Mouse (Mus musculus): ENCODE measurements at regions not wholly inside any gene's neighbourhood (a gene's known extent, or its start where the extent isn't known, plus 50 kb on each side); places are given as distances from the start of the nearest gene placed in this dataset.

DNA sequence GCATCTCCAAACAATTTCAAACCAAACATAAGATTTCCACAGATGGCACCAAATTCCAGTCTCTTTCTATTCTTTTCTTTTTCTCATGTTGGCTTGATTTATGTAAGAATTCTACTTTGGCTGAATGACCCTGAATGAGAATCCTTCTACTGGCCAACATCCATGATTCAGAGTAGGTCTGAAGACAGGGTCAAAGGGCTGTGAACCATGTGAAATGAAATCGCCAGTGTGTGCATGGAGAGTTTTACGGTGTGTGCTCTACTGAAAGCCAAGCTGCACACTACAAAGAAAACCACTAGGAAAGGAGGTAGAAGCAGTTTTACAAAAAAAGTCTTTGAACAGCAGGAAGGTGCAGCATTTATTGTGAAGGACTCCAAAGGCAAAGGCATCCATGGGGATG is 263.5 kb upstream of the Cxxc4 start:
- H3K4me2 ChIP-seq (replicated peaks), result no peak overlapping the region
- no peaks in the 10 kb centered on the region for H3K36me3 ChIP-seq
- WGBS, result 15% methylated on average over 2 of the region's 2 CpGs
- no peaks in the 10 kb centered on the region for H3K9me3 ChIP-seq
- H3K9ac ChIP-seq, result no peak overlapping the region
- no peaks in the 10 kb centered on the region for H3K4me1 ChIP-seq
- no peaks in the 10 kb centered on the region for H3K27me3 ChIP-seq (replicated peaks)
- no peak for ATAC-seq (ENCODE audit: low FRiP score, low read depth)
- no peak overlapping the region for H3K4me3 ChIP-seq
- H3K27ac ChIP-seq, result no peak overlapping the region

DNA sequence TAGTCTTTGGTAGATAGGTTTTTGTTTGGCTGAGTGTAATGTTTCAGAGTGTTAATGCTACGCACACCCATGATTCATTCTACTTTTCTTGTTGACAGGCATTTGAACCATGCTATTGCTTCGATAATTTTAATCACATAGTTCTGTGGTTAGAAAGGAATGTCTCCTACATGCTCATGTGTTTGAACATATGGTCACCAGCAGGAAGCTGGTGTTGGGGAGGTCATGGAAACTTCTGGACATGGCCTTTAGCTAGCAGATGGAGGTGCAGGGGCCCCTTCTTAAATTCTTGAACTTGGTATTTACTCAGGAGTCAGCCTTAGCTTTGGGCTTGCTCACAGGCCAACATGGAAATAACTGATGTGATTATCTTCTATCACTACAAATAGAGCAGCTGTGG is 248.6 kb upstream of the Cxxc4 start:
- Histone ChIP-seq H3K27ac (no peak overlapping the region), H3K9ac (no peak overlapping the region), H3K4me1 (no peaks in the 10 kb centered on the region), H3K4me2 (replicated peaks) (no peak overlapping the region), H3K27me3 (replicated peaks) (no peaks in the 10 kb centered on the region), H3K4me3 (no peak overlapping the region), H3K9me3 (no peaks in the 10 kb centered on the region), H3K36me3 (no peaks in the 10 kb centered on the region)
- 89% methylated on average over 2 of the region's 2 CpGs for WGBS
- ATAC-seq (ENCODE audit: low FRiP score, low read depth), result no peak

- ATAC-seq (ENCODE audit: low FRiP score, low read depth), result no peak
- no peaks in the 10 kb centered on the region for H3K27me3 ChIP-seq (replicated peaks)
- no peak overlapping the region for H3K4me3 ChIP-seq
- H3K36me3 ChIP-seq, result no peaks in the 10 kb centered on the region
- no peaks in the 10 kb centered on the region for H3K4me1 ChIP-seq
- H3K4me2 ChIP-seq (replicated peaks), result no peak overlapping the region
- no peak overlapping the region for H3K9ac ChIP-seq
- no peak overlapping the region for H3K27ac ChIP-seq
- no peaks in the 10 kb centered on the region for H3K9me3 ChIP-seq
- 90% methylated on average over 2 of the region's 2 CpGs for WGBS
Measured at GRCm38 (mm10) chr3:133993971-133994370, 242.3 kb upstream of the Cxxc4 start.

DNA sequence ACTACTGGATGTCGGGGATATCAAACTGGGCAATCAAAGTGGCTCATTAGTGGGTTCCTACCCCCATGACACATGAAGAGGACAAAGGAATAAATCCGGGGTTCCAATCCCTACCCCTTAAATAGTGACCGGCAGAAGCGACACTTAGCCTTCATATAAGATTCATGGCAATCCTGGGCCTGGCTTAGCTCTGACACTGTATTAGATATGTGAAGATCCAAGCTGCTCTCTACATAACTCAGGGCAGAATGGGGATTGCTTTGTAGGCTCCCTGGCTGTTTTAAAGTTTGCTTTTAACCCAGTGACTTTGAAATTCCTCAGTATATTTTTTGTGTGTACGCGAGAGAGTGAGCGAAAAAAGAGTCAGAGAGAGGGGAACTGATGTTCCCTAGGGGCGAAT is 236.3 kb upstream of the Cxxc4 start:
- no peak for ATAC-seq (ENCODE audit: low FRiP score, low read depth)
- no peaks in the 10 kb centered on the region for H3K4me1 ChIP-seq
- H3K9me3 ChIP-seq, result no peaks in the 10 kb centered on the region
- H3K36me3 ChIP-seq, result no peaks in the 10 kb centered on the region
- H3K4me2 ChIP-seq (replicated peaks), result no peak overlapping the region
- 80% methylated on average over 8 of the region's 8 CpGs for WGBS
- H3K4me3 ChIP-seq, result no peak overlapping the region
- no peak overlapping the region for H3K27ac ChIP-seq
- H3K27me3 ChIP-seq (replicated peaks), result no peaks in the 10 kb centered on the region
- no peak overlapping the region for H3K9ac ChIP-seq

DNA sequence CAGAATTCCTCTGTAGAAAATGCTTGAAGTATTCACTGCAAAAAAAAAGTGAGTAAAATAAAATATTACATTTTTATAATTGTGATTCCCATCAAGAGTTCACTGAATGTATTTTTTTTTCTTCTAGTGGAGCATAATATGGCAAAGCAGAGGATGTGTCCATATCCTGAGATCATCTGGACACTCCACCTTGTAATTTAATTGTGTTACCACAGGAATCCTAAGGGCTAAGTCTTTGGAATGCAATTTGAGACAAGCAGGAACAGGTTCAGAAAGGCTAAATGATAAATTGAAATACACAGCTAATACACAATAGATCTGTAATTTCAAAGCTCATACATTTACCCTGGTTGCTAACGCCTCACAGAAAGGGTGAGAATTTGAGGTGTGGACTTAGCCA is 235.7 kb upstream of the Cxxc4 start:
- Histone ChIP-seq H3K4me2 (replicated peaks) (no peak overlapping the region), H3K4me3 (no peak overlapping the region), H3K27ac (no peak overlapping the region), H3K36me3 (no peaks in the 10 kb centered on the region), H3K9ac (no peak overlapping the region), H3K9me3 (no peaks in the 10 kb centered on the region), H3K27me3 (replicated peaks) (no peaks in the 10 kb centered on the region), H3K4me1 (no peaks in the 10 kb centered on the region)
- ATAC-seq (ENCODE audit: low FRiP score, low read depth), result no peak
- WGBS, result 74% methylated on average over 1 of the region's 1 CpGs

DNA sequence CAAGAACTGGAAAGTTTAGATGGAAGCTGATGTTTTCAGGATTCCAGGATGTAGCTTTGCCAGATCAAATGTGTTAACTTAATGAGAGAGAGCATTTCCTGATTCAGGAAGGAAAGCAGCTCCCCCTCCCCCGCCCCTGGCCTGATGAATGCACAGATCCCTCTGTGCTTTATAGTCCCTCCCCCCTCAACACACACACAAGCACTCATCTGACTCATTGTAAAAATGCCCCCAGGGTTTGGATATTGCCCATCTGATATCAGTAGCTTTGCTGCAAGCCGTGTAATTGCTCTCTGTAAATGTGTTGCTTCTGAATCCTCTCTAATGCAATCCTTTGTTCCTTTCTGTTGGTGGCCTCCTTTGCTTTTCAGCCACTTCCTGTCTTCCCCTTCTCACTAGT is 221.5 kb upstream of the Cxxc4 start:
- Histone ChIP-seq H3K4me2 (replicated peaks) (no peak overlapping the region), H3K27ac (no peak overlapping the region), H3K4me1 (0 out of 2 replicates have a peak, but pooled peaks cover 7% of the 10 kb centered on the region), H3K36me3 (no peaks in the 10 kb centered on the region), H3K9me3 (no peaks in the 10 kb centered on the region), H3K27me3 (replicated peaks) (no peaks in the 10 kb centered on the region), H3K9ac (no peak overlapping the region), H3K4me3 (no peak overlapping the region)
- ATAC-seq (ENCODE audit: low FRiP score, low read depth), result peak; percentile 94
- 36% methylated on average over 2 of the region's 2 CpGs for WGBS

DNA sequence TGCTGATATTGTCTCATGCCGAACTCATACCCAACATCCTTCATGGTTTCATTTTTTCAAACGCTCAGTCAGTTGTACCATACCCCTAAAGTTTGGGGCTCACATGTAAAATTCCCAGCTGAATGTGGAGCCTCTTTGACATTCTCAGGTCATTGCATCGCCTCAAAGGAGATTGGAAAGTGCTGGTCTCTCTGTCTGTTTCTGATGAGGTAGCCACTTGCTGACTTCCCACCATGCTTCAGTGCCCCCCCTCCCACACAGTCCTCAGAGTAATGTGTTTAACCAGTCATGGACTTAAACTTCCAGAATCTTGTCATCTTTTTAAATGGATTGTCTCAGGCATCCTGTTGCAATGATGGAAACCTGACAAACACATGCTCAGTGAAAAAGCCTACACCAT is 220.9 kb upstream of the Cxxc4 start:
- Histone ChIP-seq H3K36me3 (no peaks in the 10 kb centered on the region), H3K4me2 (replicated peaks) (no peak overlapping the region), H3K27me3 (replicated peaks) (no peaks in the 10 kb centered on the region), H3K27ac (no peak overlapping the region), H3K9ac (no peak overlapping the region), H3K4me3 (no peak overlapping the region), H3K9me3 (no peaks in the 10 kb centered on the region), H3K4me1 (0 out of 2 replicates have a peak, but pooled peaks cover 7% of the 10 kb centered on the region)
- ATAC-seq (ENCODE audit: low FRiP score, low read depth), result no peak
- WGBS, result 88% methylated on average over 3 of the region's 3 CpGs

- Histone ChIP-seq H3K9me3 (no peaks in the 10 kb centered on the region), H3K4me1 (no peaks in the 10 kb centered on the region), H3K27me3 (replicated peaks) (no peaks in the 10 kb centered on the region), H3K4me2 (replicated peaks) (no peak overlapping the region), H3K4me3 (no peak overlapping the region), H3K9ac (no peak overlapping the region), H3K27ac (no peak overlapping the region), H3K36me3 (no peaks in the 10 kb centered on the region)
- no peak for ATAC-seq (ENCODE audit: low FRiP score, low read depth)
- 73% methylated on average over 5 of the region's 5 CpGs for WGBS
Measured at GRCm38 (mm10) chr3:134033862-134034261, 202.4 kb upstream of the Cxxc4 start.

DNA sequence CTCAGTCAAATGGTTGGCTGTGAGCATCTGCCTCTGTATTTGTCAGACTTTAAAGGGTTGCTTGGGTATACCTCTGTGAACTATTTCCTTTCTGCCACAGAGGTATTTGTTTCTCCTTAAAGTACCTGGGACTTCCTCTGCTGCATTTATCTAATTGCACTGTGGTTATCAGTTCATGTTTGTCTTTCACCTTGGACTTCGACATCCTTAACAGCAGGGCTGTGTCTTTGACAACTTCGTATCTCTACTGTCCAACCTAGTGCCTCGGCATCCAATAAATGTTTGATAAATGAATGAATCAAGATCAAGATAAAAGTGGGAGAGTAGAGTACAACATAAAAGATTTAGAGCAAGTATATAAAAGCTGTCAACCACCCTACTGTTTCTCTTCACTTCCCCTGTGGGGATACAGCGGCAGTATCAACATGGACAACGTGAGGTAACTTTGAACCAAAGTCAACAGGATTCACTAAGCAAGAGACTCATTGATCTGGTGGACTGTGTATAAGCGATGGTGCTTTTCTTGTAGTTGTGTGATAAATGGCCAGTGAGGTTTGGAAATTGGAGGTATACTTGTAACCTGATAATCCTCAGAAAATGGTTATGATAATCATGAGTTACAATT is 199.9 kb upstream of the Cxxc4 start:
- no peak overlapping the region for H3K4me3 ChIP-seq
- no peaks in the 10 kb centered on the region for H3K9me3 ChIP-seq
- H3K27ac ChIP-seq, result no peak overlapping the region
- WGBS, result 95% methylated on average over 6 of the region's 6 CpGs
- H3K27me3 ChIP-seq (replicated peaks), result no peaks in the 10 kb centered on the region
- H3K4me2 ChIP-seq (replicated peaks), result no peak overlapping the region
- no peaks in the 10 kb centered on the region for H3K36me3 ChIP-seq
- no peak overlapping the region for H3K9ac ChIP-seq
- ATAC-seq (ENCODE audit: low FRiP score, low read depth), result no peak
- H3K4me1 ChIP-seq, result no peaks in the 10 kb centered on the region

GRCm38 (mm10) chr3:134050649-134051048 is 185.6 kb upstream of the Cxxc4 start:
- Histone ChIP-seq H3K4me2 (replicated peaks) (no peak overlapping the region), H3K4me3 (no peak overlapping the region), H3K4me1 (no peaks in the 10 kb centered on the region), H3K36me3 (no peaks in the 10 kb centered on the region), H3K9me3 (no peaks in the 10 kb centered on the region), H3K27ac (no peak overlapping the region), H3K9ac (no peak overlapping the region), H3K27me3 (replicated peaks) (no peaks in the 10 kb centered on the region)
- ATAC-seq (ENCODE audit: low FRiP score, low read depth), result no peak

- no peaks in the 10 kb centered on the region for H3K9me3 ChIP-seq
- H3K36me3 ChIP-seq, result no peaks in the 10 kb centered on the region
- no peaks in the 10 kb centered on the region for H3K27me3 ChIP-seq (replicated peaks)
- no peak overlapping the region for H3K27ac ChIP-seq
- no peak overlapping the region for H3K9ac ChIP-seq
- no peak overlapping the region for H3K4me3 ChIP-seq
- H3K4me1 ChIP-seq, result no peaks in the 10 kb centered on the region
- 91% methylated on average over 1 of the region's 1 CpGs for WGBS
- no peak overlapping the region for H3K4me2 ChIP-seq (replicated peaks)
- no peak for ATAC-seq (ENCODE audit: low FRiP score, low read depth)
Measured at GRCm38 (mm10) chr3:134082461-134082860, 153.8 kb upstream of the Cxxc4 start.

GRCm38 (mm10) chr3:134099471-134100125 is 136.7 kb upstream of the Cxxc4 start:
- peaks cover 6% of the 10 kb centered on the region; the same call in 1 of the 2 replicates for H3K4me1 ChIP-seq
- H3K36me3 ChIP-seq, result no peaks in the 10 kb centered on the region
- H3K9me3 ChIP-seq, result no peaks in the 10 kb centered on the region
- no peak overlapping the region for H3K27ac ChIP-seq
- H3K4me3 ChIP-seq, result no peak overlapping the region
- H3K4me2 ChIP-seq (replicated peaks), result no peak overlapping the region
- WGBS, result 63% methylated on average over 3 of the region's 3 CpGs
- H3K27me3 ChIP-seq (replicated peaks), result no peaks in the 10 kb centered on the region; the same call in 1 of the 2 replicates
- no peak overlapping the region for H3K9ac ChIP-seq
- ATAC-seq (ENCODE audit: low FRiP score, low read depth), result peak; percentile 92

GRCm38 (mm10) chr3:134102151-134102738 is 134.0 kb upstream of the Cxxc4 start:
- H3K4me3 ChIP-seq, result no peak overlapping the region
- no peak overlapping the region for H3K4me2 ChIP-seq (replicated peaks)
- no peaks in the 10 kb centered on the region for H3K9me3 ChIP-seq
- 75% methylated on average over 3 of the region's 3 CpGs for WGBS
- no peaks in the 10 kb centered on the region for H3K36me3 ChIP-seq
- H3K4me1 ChIP-seq, result peaks cover 6% of the 10 kb centered on the region; the same call in 1 of the 2 replicates
- H3K27me3 ChIP-seq (replicated peaks), result no peaks in the 10 kb centered on the region; the same call in 1 of the 2 replicates
- H3K27ac ChIP-seq, result no peak overlapping the region
- no peak overlapping the region for H3K9ac ChIP-seq
- no peak for ATAC-seq (ENCODE audit: low FRiP score, low read depth)

Measured in neural tube, embryonic 12.5 days (tissue).